Mouse (Mus musculus) liver, embryonic 14.5 days (tissue): Measurements from ENCODE around the gene Gk2.

Experiments used
- CTCF ChIP-seq: IDR thresholded peaks from 2 replicates; pipeline ENCODE4 v1.5.1; 2016; ENCODE audit warnings: antibody characterized with exemption, low read depth, control low read depth
- EP300 ChIP-seq: IDR thresholded peaks from 2 replicates; pipeline ENCODE4 v1.6.1; 2016; ENCODE audit warnings: antibody characterized with exemption, low read depth

GRCm38 (mm10) chr5:97415837-97416236 lies 41.0 kb downstream of the Gk2 start:
- no peak for TF ChIP-seq EP300
- no peak for TF ChIP-seq CTCF
